Mouse (Mus musculus): ENCODE data around the gene Inpp5a. TPM values are rescaled to one million over a fixed set of nuclear protein-coding genes. Genes with fewer than 3 reads are reported as not detected.

The Inpp5a gene
- total RNA-seq, 1 experiment, result 11.5 TPM

- in situ Hi-C loops (cut with MboI; ENCODE audit: low sequenced_read_pairs in 2 of 2, unreplicated experiment in 2 of 2), result no loop called here
- H3K36me3 ChIP-seq (ENCODE audit: control insufficient read depth, insufficient read depth, low read length, poor library complexity, severe bottlenecking), result no peaks in the 10 kb centered on the region
- no peak overlapping the region for H3K4me3 ChIP-seq (ENCODE audit: insufficient read depth in 1 of 2, low read depth in 1 of 2, low read length in 2 of 2, poor library complexity in 1 of 2, severe bottlenecking in 1 of 2)
- no peak overlapping the region for H3K9ac ChIP-seq (ENCODE audit: insufficient read depth, low read depth, low read length, poor library complexity, severe bottlenecking)
- H3K4me1 ChIP-seq (ENCODE audit: control insufficient read depth in 2 of 2, insufficient read depth in 2 of 2, low read length in 2 of 2, poor library complexity in 1 of 2), result no peaks in the 10 kb centered on the region
- no peak overlapping the region for H3K27ac ChIP-seq (ENCODE audit: insufficient read depth, low read depth, low read length, poor library complexity, severe bottlenecking)
- TF ChIP-seq CHD2 (IDR thresholded peaks at IDR 0.05; ENCODE audit: low read depth, low read length), result no peak
- no peak for TF ChIP-seq ZC3H11A (IDR thresholded peaks at IDR 0.05; ENCODE audit: borderline replicate concordance, low read depth, low read length)
- no peak for TF ChIP-seq HCFC1 (IDR thresholded peaks at IDR 0.05; ENCODE audit: borderline replicate concordance, insufficient read depth, low read length)
- no peak for DNase-seq (ENCODE audit: low read depth, low spot score)
- H3K9me3 ChIP-seq (ENCODE audit: control insufficient read depth, insufficient read depth, low read depth, low read length), result no peaks in the 10 kb centered on the region
These were observed 120.0 kb downstream of the Inpp5a start for GRCm38 (mm10) chr7:139508938-139509337.

GRCm38 (mm10) chr7:139515959-139516660 lies 127.2 kb downstream of the Inpp5a start:
- H3K27ac ChIP-seq (ENCODE audit: insufficient read depth, low read depth, low read length, poor library complexity, severe bottlenecking), result no peak overlapping the region
- peaks cover 0 to 3% of the 10 kb centered on the region in 2 experiments; a peak in 1 of 4 replicates for H3K4me1 ChIP-seq (ENCODE audit: control insufficient read depth in 2 of 2, insufficient read depth in 2 of 2, low read length in 2 of 2, poor library complexity in 1 of 2)
- no peaks in the 10 kb centered on the region for H3K9me3 ChIP-seq (ENCODE audit: control insufficient read depth, insufficient read depth, low read depth, low read length)
- H3K9ac ChIP-seq (ENCODE audit: insufficient read depth, low read depth, low read length, poor library complexity, severe bottlenecking), result no peak overlapping the region
- in situ Hi-C loops (cut with MboI; ENCODE audit: low sequenced_read_pairs in 2 of 2, unreplicated experiment in 2 of 2), result no loop called here
- peaks cover 2% of the 10 kb centered on the region; the same call in 1 of the 2 replicates for H3K36me3 ChIP-seq (ENCODE audit: control insufficient read depth, insufficient read depth, low read length, poor library complexity, severe bottlenecking)
- TF ChIP-seq ZC3H11A (IDR thresholded peaks at IDR 0.05; ENCODE audit: borderline replicate concordance, low read depth, low read length) (no peak), MAFK (IDR thresholded peaks at IDR 0.05; ENCODE audit: insufficient read depth, low read depth, low read length) (no peak), CHD2 (IDR thresholded peaks at IDR 0.05; ENCODE audit: low read depth, low read length) (no peak), HCFC1 (IDR thresholded peaks at IDR 0.05; ENCODE audit: borderline replicate concordance, insufficient read depth, low read length) (no peak), ZNF384 (IDR thresholded peaks at IDR 0.05; ENCODE audit: low read depth, low read length) (no peak)
- no peak for DNase-seq (ENCODE audit: low read depth, low spot score)
- H3K4me3 ChIP-seq (ENCODE audit: insufficient read depth in 1 of 2, low read depth in 1 of 2, low read length in 2 of 2, poor library complexity in 1 of 2, severe bottlenecking in 1 of 2), result no peak overlapping the region

DNA sequence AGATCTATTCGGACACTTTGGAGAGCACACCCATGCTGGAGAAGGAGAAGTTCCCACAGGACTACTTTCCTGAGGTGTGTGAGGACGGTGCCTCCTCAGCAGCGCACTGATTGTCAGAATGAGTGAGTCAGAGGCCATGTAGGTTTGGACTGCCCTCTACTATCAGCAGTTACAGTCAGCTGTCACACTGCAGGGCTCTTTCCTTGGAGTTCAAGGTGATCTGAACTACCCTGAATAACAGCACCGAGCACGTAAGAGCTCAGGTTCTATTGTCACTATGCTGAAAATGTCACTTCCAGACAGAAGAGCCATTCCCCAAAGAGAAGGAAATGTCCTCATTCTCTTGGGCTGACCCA lies 127.7 kb downstream of the Inpp5a start:
- H3K9me3 ChIP-seq (ENCODE audit: control insufficient read depth, insufficient read depth, low read depth, low read length), result no peaks in the 10 kb centered on the region
- no peak overlapping the region for H3K9ac ChIP-seq (ENCODE audit: insufficient read depth, low read depth, low read length, poor library complexity, severe bottlenecking)
- no peak overlapping the region for H3K4me3 ChIP-seq (ENCODE audit: insufficient read depth in 1 of 2, low read depth in 1 of 2, low read length in 2 of 2, poor library complexity in 1 of 2, severe bottlenecking in 1 of 2)
- H3K4me1 ChIP-seq (ENCODE audit: control insufficient read depth in 2 of 2, insufficient read depth in 2 of 2, low read length in 2 of 2, poor library complexity in 1 of 2), result peaks cover 0 to 3% of the 10 kb centered on the region in 2 experiments; a peak in 1 of 4 replicates
- in situ Hi-C loops (cut with MboI; ENCODE audit: low sequenced_read_pairs in 2 of 2, unreplicated experiment in 2 of 2), result no loop called here
- H3K27ac ChIP-seq (ENCODE audit: insufficient read depth, low read depth, low read length, poor library complexity, severe bottlenecking), result no peak overlapping the region
- peaks cover 2% of the 10 kb centered on the region; the same call in 1 of the 2 replicates for H3K36me3 ChIP-seq (ENCODE audit: control insufficient read depth, insufficient read depth, low read length, poor library complexity, severe bottlenecking)
- TF ChIP-seq MAFK (IDR thresholded peaks at IDR 0.05; ENCODE audit: insufficient read depth, low read depth, low read length), result no peak
- TF ChIP-seq CHD2 (IDR thresholded peaks at IDR 0.05; ENCODE audit: low read depth, low read length), result no peak
- TF ChIP-seq ZC3H11A (IDR thresholded peaks at IDR 0.05; ENCODE audit: borderline replicate concordance, low read depth, low read length), result no peak
- TF ChIP-seq HCFC1 (IDR thresholded peaks at IDR 0.05; ENCODE audit: borderline replicate concordance, insufficient read depth, low read length), result no peak
- TF ChIP-seq ZNF384 (IDR thresholded peaks at IDR 0.05; ENCODE audit: low read depth, low read length), result no peak
- no peak for DNase-seq (ENCODE audit: low read depth, low spot score)

DNA sequence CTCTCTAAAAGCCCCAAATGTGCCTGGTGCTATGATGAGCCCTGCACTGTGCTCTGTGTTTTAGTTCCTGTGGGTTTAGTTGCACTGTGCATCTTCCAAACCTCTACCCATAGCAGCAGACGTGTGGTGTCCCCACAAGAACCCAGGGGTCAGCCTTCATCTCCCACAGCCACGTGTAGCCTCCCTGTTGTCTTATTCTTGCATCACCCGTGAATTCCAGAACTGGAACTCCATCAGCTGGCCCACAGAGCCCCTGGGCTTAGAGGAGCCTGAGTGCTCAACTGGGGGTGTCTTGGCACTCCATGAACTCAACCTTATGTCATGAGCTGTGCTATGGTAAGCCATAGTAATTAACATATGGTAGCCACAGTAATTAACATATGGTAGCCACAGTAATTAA lies 129.4 kb downstream of the Inpp5a start:
- no peak for DNase-seq (ENCODE audit: low read depth, low spot score)
- Histone ChIP-seq H3K4me1 (ENCODE audit: control insufficient read depth in 2 of 2, insufficient read depth in 2 of 2, low read length in 2 of 2, poor library complexity in 1 of 2) (peaks cover 0 to 3% of the 10 kb centered on the region in 2 experiments; a peak in 1 of 4 replicates), H3K9me3 (ENCODE audit: control insufficient read depth, insufficient read depth, low read depth, low read length) (no peaks in the 10 kb centered on the region), H3K4me3 (ENCODE audit: insufficient read depth in 1 of 2, low read depth in 1 of 2, low read length in 2 of 2, poor library complexity in 1 of 2, severe bottlenecking in 1 of 2) (no peak overlapping the region), H3K27ac (ENCODE audit: insufficient read depth, low read depth, low read length, poor library complexity, severe bottlenecking) (no peak overlapping the region), H3K9ac (ENCODE audit: insufficient read depth, low read depth, low read length, poor library complexity, severe bottlenecking) (no peak overlapping the region), H3K36me3 (ENCODE audit: control insufficient read depth, insufficient read depth, low read length, poor library complexity, severe bottlenecking) (peaks cover 2% of the 10 kb centered on the region; the same call in 1 of the 2 replicates)
- in situ Hi-C loops (cut with MboI; ENCODE audit: low sequenced_read_pairs in 2 of 2, unreplicated experiment in 2 of 2), result no loop called here
- TF ChIP-seq ZC3H11A (IDR thresholded peaks at IDR 0.05; ENCODE audit: borderline replicate concordance, low read depth, low read length) (no peak), ZNF384 (IDR thresholded peaks at IDR 0.05; ENCODE audit: low read depth, low read length) (no peak), HCFC1 (IDR thresholded peaks at IDR 0.05; ENCODE audit: borderline replicate concordance, insufficient read depth, low read length) (no peak), CHD2 (IDR thresholded peaks at IDR 0.05; ENCODE audit: low read depth, low read length) (no peak), MAFK (IDR thresholded peaks at IDR 0.05; ENCODE audit: insufficient read depth, low read depth, low read length) (no peak)

Data from ES-E14 (cell line).